Mouse (Mus musculus) T-helper 1 cell (primary cell): ENCODE results near the gene Wdfy1.

Experiments
- in situ Hi-C: fragments of 300-600 bp; cut with MboI, MseI; formaldehyde crosslinking; loops from one replicate; pipeline ENCODE4 v1.15.1; 2025; ENCODE audit warnings: high pct_unique_total_duplicates

Wdfy1 gene

GRCm38 (mm10) chr1:79711147-79712126, 64.5 kb downstream of the Wdfy1 start:
- in situ Hi-C loops: no loop called here

- in situ Hi-C loops: no loop called here
Observed at GRCm38 (mm10) chr1:79710678-79711077, 65.3 kb downstream of the Wdfy1 start.

GRCm38 (mm10) chr1:79710216-79710615, 65.7 kb downstream of the Wdfy1 start:
- in situ Hi-C loops: no loop called here

GRCm38 (mm10) chr1:79707383-79707782, 68.6 kb downstream of the Wdfy1 start:
- in situ Hi-C loops: no loop called here

GRCm38 (mm10) chr1:79706707-79707106, 69.2 kb downstream of the Wdfy1 start:
- in situ Hi-C loops: no loop called here

GRCm38 (mm10) chr1:79704672-79705071, 71.3 kb downstream of the Wdfy1 start:
- in situ Hi-C loops: no loop called here

- in situ Hi-C loops: no loop called here
Observed at GRCm38 (mm10) chr1:79703520-79703919, 72.4 kb downstream of the Wdfy1 start.

- in situ Hi-C loops: loop anchor here (25.0 kb wide), 1 partner anchor 786 kb away; no protein-coding TSS in a partner anchor
Observed at GRCm38 (mm10) chr1:79698506-79698905, 77.4 kb downstream of the Wdfy1 start.

GRCm38 (mm10) chr1:79697382-79697781, 78.6 kb downstream of the Wdfy1 start:
- in situ Hi-C loops: loop anchor here (25.0 kb wide), 1 partner anchor 785 kb away; no protein-coding TSS in a partner anchor

GRCm38 (mm10) chr1:79696933-79697332, 79.0 kb downstream of the Wdfy1 start:
- in situ Hi-C loops: loop anchor here (25.0 kb wide), 1 partner anchor 785 kb away; no protein-coding TSS in a partner anchor

- in situ Hi-C loops: loop anchor here (25.0 kb wide), 1 partner anchor 780 kb away; no protein-coding TSS in a partner anchor
Observed at GRCm38 (mm10) chr1:79692482-79692881, 83.5 kb downstream of the Wdfy1 start.

- in situ Hi-C loops: loop anchor here (10.0 to 25.0 kb wide), 2 partner anchors 232 to 775 kb away; no protein-coding TSS in a partner anchor
Observed at GRCm38 (mm10) chr1:79687254-79687653, 88.7 kb downstream of the Wdfy1 start.

- in situ Hi-C loops: loop anchor here (5.0 to 25.0 kb wide), 3 partner anchors 229 to 962 kb away; no protein-coding TSS in a partner anchor
Observed at GRCm38 (mm10) chr1:79684027-79684426, 91.9 kb downstream of the Wdfy1 start.

- in situ Hi-C loops: loop anchor here (5.0 to 25.0 kb wide), 3 partner anchors 228 to 961 kb away; no protein-coding TSS in a partner anchor
Observed at GRCm38 (mm10) chr1:79682936-79683335, 93.0 kb downstream of the Wdfy1 start.

GRCm38 (mm10) chr1:79680777-79681176, 95.2 kb downstream of the Wdfy1 start:
- in situ Hi-C loops: loop anchor here (5.0 to 25.0 kb wide), 3 partner anchors 226 to 958 kb away; no protein-coding TSS in a partner anchor

- in situ Hi-C loops: loop anchor here (25.0 kb wide), 1 partner anchor 766 kb away; no protein-coding TSS in a partner anchor
Observed at GRCm38 (mm10) chr1:79678117-79678684, 97.7 kb downstream of the Wdfy1 start.

GRCm38 (mm10) chr1:79675716-79676115, 100.2 kb downstream of the Wdfy1 start:
- in situ Hi-C loops: loop anchor here (25.0 kb wide), 1 partner anchor 763 kb away; no protein-coding TSS in a partner anchor

- in situ Hi-C loops: no loop called here
Observed at GRCm38 (mm10) chr1:79671543-79672337, 104.2 kb downstream of the Wdfy1 start, which contains the start of gene Ap1s3. Ap1s3 (minus strand) TSS chr1:79671972.

GRCm38 (mm10) chr1:79671196-79671542, 104.8 kb downstream of the Wdfy1 start:
- in situ Hi-C loops: no loop called here

GRCm38 (mm10) chr1:79669419-79669974, 106.4 kb downstream of the Wdfy1 start:
- in situ Hi-C loops: loop anchor here (10.0 kb wide), 1 partner anchor 1145 kb away; no protein-coding TSS in a partner anchor

GRCm38 (mm10) chr1:79664911-79665310, 111.0 kb downstream of the Wdfy1 start:
- in situ Hi-C loops: loop anchor here (10.0 kb wide), 1 partner anchor 1140 kb away; no protein-coding TSS in a partner anchor
